Mouse (Mus musculus): ENCODE measurements around the gene Psma6.
A peak's percentile ranks its signal among the peaks of the same experiment; 100 is the strongest.

Psma6 gene

DNA sequence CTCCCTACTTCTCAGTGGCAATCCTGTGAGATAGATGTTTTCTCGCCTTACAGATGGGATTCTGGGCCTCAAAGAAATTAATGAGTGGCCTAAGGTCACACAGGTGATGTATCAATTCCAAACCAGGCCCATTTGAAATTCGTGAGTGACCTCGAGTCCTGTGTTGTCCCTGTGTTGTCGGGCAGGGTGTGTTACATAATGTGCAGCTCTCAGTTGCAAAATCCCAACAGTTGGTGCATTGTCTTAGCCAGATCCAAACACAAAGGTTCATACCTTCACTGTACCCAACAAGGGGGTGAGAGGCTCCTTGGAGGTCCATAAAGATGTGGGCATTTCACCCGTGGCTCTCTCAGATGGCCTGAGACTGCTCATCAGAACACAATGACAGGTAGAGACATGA is 56.4 kb downstream of the Psma6 start:
- DNase-seq: no peak

DNA sequence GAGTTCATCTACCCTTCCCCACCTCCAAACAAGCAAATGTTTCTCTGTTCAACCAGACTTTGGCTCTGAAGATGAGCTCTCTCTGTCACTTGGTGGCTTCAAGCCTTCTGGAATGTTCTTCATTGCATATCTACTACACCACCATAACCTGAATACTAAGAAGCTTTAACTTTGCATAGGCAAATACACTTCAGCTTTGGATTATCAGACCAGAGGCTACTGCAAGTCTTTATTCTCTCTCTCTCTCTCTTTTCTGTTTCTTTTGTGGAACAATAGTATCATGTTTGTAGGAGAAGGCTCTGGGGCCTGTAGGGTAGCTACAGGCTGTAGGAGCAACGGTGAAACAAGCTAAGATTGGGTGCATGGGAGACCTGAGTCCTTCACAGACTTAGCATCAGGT is 58.2 kb downstream of the Psma6 start:
- DNase-seq: no peak

DNA sequence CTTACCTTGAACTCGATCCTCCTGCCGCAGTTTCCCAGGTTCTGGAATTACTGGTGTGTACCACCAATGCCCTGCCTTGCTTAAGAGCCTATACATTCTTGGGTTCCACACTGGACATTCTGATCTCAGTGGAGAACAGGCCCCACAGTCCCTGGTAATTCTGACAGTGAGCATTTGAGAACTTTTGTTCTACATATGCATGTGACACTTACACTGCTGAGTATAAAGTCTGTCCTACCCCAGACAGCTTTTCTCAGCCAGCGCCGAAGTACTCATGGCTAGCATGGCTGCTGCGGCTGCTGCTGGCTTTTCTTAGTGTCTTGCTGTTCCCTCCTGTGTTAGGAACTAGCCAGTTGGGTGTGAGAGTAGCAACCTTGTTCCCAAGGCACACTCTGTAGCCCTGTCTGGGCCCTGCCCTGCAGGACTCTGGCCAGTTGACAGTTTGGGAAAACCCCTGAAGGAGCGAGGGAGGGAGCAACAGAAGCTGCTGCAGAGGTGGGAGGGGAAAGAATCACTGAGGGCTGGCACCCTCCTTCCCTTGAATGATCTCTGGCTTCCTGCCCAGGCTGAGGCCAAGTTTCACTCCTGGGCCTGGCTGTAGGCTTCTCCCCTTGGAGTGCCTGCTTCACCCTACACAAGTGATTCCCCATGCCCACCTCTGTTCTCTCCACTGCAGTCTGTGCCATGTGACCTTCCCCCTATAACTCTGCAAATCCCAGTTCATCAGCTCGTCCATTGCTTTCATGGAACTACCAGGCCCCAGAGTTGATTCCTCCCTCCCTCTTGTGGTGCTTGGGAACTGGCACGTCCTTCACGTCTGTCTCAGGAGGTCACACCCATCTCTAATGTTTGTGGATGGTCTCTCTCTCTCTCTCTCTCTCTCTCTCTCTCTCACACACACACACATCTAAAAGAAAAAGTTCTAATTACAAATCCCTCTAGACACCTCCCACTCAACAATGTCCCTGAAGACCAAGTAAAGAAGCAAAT is 59.1 kb downstream of the Psma6 start:
- no peak for DNase-seq

DNA sequence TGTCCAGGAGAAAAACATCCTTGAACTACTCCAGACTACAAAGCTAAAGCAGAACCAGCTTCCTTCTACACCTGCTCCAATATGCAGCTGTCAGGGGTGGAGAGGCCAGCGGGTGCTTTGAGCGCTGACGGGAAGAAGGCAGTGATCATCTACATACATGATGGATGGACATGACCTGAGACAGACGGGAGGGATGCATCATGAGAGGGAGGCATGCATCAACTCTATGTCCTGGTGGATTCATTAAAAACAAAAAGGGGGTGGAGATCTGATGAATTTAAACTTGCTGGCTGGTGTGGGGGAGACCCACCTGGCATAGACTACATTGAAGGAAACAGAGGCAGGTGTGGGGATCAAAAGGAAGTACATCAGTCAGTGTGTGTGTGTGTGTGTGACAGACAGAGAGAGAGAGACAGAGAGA is 60.0 kb downstream of the Psma6 start:
- no peak for DNase-seq

DNA sequence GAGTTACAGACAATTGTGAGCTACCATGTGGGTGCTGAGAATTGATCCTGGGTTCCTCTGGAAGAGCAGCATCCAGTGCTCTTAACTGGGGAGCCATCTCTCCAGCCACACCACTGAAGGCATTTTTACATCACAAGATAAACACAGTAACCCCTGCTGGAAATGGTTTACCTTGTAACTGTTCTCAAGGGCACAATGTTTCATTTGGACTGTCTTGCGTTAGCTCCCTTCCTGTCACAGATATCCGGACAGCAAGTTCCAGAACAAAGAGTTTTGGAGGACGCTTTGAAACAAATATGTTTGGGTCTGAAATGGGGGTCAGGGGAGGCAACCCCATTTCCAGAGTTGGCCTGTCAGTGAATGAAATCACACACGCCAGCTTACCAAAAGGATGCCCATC is 61.6 kb downstream of the Psma6 start:
- no peak for DNase-seq

DNA sequence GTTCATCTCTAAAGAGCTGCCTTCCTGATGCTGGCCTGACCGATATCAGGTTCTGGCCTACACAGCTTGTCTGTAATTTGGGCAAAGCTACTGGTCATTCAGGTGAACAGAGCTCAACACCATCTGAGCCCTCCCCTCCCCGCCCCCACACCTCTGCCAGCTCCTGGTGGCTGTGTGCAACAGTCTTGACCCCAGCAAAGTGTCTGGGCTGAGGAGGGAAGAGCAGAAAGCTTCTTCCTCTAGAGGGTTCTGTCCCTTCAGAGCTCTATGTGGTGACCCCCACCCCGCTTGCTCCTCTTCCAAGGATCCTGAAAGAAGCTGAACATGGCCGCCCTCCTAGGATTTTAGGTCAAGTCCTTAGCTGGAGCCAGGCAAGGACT is 62.3 kb downstream of the Psma6 start:
- DNase-seq: no peak

DNA sequence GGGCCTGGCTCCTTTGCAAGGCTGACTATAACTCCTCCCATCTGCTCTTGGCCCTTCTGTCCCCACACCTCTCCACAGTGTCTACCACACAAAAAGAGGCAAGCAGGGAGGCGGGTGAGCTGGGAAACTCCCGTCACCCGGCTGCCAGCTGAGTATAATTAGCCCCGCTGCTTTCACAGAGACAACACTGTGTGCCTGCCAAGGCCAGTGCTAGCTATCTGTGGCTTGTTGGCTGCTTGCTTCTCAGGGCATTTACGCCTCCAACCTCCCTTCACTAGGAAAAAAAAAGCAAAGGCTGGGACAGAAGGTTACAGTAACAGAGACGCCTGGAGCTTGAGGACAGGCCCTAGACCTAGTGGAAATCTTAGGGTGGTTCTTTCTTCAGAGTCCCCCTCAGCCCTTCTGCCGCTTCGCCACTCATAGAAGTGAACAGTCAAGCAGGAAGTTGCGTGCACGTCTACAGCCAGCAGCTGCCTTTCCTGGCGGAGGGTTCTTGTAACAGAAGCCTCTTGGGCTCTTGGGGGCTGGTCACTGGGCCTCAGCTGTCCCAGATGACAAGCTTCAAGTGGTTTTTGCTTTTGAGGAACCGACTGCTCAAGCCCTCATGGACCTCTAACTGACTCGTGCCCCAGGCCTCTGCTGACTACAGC is 62.8 kb downstream of the Psma6 start:
- DNase-seq: peak; percentile 94

DNA sequence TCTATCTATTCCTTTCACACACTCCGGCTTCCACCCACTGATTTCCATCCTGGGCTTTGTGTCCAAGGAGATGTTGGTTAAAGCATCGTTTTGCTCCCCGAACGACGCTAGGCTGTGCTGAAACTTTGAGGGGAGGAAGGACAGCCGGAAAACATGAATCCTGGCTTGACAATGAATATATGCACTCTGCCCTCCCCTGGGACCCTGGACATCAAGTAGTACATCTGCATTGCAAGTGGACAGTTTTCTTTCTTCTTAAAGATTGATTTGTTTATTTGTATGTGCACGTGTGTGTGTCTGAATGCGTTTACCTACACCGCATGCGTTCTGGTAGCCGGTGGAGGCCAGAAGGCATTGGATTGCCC is 63.4 kb downstream of the Psma6 start:
- DNase-seq: no peak

DNA sequence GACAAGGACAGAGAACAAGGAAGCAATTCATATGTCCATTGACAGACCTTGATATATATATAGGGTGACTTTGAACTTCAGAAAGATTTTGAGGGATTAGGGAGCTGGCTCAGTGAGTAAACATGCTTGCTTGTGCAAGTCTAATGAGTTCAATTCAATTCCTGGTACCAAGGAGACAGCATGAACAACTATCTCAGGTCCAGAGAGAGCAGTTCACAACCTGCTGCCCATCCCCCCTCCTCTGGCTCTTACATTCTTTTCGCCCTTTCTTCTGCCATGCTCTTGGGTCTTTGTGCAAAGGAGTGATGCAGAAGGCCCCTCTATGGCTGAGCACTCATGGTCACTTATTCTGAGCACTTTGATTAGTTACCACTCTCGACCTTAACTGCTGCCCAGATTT is 64.4 kb downstream of the Psma6 start:
- no peak for DNase-seq

DNA sequence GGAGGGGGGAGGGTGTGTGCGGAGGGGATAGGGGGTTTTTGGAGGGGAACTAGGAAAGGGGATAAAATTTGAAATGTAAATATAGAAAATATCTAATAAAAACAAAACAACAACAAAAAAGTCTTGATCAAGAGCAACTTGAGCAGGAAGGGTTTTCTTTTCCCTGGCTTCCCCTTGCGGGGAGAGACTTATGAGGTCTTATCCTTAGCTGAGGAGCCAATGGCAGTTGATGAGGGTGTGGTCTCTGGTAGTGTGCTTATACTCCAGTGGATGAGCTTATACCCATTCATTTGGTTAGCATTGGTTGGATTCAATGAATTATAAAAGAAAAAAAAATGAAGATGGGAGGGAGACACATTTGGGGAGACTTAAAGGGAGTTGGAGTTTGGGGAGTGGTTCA is 65.0 kb downstream of the Psma6 start:
- DNase-seq: no peak

DNA sequence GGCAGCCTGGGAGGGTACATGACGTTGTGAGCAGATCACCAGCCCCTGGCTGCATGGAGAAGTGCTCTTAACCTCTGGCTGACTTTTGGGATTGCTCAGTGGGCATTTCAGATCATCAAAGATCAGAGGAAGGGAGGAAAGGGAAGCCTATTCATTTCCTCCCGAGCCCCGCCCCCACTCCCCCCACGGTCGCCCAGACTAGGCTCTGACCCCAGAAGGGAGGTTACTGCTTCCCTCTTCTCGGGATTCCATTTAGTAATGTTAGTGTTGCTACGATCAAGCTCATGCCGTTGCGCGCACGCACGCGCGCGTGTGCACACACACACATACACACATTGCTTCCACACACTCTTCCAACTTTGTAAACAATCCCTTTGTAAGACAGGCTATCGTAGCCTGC is 66.4 kb downstream of the Psma6 start:
- no peak for DNase-seq

DNA sequence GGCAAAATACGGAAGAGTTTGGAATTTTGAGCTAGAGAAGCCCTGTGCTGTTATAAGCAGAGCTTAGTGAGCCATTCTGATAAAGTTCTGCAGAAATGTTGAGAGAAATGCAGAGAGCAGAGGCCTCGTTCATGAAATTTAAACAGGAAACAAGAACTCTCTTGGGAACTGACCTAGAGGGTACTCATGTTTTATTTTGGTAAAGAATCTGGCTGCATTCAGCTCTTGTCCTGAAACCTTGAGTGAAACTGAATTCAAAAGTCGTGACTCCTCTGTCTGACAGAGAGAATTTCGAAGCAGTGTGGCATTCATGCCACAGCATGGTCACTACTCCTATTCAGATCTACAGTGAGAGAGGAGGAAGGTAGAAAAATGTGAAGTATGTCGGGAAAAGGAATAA is 68.8 kb downstream of the Psma6 start:
- DNase-seq: no peak

DNA sequence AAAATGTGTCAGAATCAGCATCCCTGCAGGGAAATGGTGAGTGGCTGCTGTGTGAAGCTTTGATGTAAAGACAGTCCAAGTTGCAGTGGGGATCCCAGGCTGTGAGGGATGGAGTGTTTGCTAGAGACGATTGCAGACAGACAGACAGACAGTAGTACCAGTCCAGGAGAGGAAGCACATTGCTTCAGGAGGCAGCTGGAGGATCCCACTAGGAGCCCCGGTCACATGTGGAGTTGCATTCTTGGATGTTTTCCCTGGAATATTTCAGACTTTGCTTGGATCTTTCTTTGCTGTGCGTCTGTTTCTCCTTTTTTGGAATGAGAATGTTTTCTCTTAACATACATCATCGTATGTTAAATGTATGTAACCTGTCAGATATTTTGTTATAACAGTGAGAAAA is 69.9 kb downstream of the Psma6 start:
- DNase-seq: no peak

DNA sequence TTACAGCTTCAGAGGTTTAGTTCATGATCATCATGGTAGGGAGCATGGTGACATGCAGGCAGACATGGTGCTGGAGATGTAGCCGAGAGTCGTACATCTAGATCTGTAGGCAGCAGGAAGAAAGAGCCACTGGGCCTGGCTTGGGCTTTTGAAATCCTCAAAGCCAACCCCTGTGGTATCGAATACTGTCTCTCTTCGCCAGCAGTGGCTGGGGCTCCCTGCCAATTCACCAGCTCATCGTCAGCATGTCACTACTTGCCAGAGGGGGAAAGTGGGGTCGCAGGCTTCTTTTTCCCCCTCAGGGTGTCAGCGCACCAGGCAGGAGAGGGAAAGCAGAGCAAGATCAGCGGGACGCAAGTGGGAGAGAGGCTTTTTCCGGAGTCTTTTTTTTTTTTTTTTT is 71.2 kb downstream of the Psma6 start:
- no peak for DNase-seq

DNA sequence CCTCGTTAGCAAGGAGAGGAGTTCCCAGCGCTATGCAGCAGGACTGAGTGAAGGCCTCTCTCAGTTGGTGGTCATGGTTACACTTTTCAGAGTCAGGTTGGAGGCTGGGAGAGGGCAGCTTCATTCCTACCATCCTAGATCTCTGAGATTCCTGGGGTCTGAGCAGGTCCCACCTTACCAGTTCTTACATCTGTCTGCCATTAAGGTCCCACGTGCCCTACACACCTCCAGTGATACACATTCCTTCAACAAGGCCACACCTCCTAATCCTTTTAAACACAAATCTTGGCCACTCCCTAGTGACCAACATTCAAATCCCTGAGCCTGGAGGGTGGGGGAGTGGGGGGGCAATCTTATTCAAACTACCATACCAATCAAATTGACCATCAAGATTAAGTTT is 72.1 kb downstream of the Psma6 start:
- no peak for DNase-seq

DNA sequence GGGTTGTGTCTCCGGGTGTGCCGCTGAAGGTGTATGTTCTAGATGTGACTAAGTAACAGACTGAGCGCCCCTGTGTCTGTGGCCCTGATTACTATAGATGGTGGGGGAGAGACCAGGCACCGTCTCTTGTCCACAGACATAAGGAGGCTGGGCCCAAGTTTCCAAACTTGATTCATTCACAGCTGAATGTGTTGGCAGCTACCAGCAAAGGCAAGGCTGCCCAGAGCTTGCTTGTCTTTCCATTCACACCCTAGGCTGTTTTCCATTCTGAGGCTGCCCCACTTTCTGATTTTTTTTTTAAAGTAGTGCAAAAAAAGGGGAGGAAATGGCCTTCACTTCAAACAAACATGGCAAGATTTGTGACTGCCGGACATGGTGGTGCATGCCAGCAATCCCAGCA is 72.9 kb downstream of the Psma6 start:
- no peak for DNase-seq

DNA sequence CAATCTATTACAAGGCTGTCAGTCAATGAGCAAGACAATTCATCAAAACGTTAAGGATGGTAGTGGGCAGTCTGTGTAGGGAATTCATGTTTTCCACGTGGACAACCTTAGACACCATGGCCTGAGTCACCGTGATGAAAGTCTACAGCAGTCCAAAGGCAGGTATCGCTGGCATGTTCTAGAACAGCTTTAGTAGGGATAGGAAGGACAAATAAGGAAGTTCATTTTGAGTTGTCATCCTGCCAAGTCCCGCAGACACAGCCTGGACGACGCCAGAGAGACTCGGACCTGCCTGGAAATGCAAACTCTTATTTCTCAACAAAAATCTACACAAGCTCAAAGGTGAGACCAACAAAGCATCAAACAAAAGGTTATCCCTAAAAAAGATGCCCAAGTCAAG is 75.7 kb downstream of the Psma6 start:
- no peak for DNase-seq

DNA sequence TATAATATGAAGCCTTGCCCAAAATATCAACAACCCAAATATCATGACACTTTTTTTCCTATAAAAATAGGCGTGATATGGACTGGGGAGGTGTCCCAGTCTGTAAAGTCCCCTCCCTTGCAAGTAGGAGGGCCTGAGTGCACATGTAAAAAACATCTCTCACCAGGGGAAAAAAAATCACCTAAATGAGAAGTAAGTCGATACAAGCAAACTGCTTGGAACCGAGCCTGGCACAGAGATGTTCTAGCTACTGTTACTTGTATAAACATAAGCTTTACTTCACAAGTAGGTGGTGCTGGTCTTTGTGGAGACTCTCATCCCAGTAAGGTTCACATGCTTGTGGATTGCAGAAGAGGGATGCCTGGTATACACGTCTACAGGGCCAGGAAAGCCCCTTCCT is 76.9 kb downstream of the Psma6 start:
- DNase-seq: no peak

DNA sequence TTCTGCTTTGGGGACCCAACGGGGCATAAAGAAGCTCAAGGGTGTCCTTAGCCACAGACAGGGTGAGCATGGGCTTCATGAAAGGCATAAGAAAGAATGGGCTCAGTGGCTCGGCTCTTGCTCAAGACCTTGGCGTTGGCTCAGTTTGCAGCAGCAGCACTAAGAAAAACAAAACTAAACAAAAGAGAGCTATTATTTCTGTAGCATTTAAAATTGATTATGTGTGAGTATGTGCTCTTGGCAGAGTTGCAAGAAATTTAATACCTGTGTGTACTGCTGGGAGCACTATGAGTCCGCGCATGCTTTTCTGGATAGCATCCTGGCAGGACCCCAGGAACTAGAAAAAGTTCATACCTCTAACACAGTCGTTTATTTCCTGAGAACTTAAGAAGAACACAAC is 77.7 kb downstream of the Psma6 start:
- no peak for DNase-seq

DNA sequence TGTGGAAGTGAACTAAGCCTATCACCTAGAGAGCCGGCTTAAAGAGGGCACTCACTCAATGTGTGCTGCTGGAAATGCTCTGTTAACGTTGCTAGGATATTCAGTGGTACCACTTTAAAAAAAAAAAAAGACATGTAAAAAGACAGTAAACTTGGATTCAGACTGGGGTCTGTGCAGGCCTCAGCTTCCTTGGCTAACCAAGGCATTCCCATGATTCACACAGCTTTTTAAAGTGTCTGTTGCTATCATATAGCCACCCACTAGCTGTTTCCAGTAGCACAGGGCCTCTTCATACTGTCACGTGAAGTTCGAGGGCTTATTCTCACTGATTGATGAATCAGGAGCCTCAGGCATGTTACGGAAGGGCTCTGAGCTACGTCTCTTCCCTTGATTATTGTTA is 78.4 kb downstream of the Psma6 start:
- DNase-seq: no peak

DNA sequence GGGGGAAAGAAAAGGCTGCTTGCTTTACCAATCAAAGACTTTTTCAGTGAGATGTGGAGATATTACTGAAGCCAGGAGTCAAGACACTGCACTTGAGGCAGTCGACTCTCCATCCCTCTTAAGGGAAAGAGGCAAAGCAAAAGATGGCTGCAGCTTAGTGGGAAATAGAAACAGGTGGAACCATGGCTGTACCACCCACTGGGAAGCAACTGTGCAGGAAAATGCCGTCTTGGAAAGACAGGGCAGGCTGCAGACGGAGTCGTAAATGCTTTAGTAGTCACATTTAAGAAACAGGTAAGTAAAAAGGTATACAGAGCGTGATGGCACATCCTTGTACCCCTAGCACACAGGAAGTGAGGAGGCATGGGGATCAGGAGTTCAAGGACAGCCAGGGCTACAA is 79.1 kb downstream of the Psma6 start:
- DNase-seq: peak; percentile 42

DNA sequence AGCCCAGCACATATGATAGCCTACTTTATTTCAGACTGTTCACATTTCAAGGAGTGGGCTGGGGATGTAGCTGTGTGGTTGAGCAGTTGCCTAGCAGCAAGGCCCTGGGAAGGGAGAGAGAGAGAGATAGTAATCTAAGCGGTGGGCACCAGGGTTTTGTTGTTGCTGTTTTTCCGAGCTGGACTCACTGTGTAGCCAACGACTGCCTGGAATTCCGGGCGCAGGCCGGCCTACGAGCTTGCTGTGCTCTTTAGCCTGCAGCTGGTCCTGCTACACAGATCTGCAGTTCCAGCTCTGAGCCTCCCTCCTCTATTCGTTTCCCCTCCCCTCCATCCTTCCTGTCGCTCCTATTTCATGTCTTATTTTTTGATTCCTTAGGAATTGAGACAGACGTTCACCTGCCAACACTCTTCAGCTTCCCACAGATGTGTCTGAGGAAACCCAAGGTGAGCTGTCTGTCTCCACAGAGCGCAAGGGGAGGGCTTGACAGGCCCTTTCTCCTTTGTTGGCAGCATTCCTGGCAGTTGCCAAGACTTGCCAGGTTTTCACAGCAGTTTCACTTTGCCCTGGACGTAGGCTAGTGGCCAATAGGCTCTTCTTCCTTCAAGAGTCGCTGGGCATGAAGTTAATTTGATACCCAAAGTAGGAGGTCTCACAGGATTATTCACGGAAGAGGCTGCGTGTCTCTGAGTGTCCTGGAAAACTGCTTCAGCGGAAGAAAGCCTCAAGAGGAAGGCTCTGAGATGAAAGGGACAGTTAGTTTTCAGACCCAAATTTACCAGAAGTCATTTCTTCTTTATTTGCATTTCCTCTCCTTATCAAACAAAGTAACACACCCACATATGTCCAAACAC is 80.2 kb downstream of the Psma6 start:
- peak; percentile 63 for DNase-seq

DNA sequence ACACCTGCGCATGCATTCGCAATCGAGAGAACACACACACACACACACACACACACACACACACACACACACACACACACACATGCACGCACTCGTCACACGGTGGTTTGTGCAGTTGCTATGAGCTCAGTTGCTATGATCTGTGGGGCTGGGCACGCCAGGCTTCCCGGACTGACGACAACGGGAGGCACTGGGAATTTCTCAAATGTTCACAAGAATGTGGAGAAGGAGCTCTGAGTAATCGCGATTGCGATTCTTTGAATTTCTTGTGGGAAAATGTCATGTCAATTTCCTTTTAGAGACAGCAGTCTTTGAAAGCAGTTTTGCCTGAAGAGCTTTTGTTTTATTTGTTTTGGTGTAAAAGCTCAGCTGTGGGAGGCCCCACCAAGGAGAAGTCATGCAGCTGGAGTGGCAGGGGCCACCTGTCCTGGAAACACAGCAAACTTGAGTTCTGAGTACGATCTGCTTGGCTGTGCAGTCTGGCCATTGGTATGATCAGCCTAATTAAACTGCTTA is 80.9 kb downstream of the Psma6 start:
- no peak for DNase-seq
